Mouse (Mus musculus): Measurements from ENCODE around the gene Tnrc18. TPM values are rescaled to one million over a fixed set of nuclear protein-coding genes. Genes with fewer than 3 reads are reported as not detected.

Tnrc18 gene
- polyA plus RNA-seq, 1 experiment from 2014 or later = 27.5 TPM

DNA sequence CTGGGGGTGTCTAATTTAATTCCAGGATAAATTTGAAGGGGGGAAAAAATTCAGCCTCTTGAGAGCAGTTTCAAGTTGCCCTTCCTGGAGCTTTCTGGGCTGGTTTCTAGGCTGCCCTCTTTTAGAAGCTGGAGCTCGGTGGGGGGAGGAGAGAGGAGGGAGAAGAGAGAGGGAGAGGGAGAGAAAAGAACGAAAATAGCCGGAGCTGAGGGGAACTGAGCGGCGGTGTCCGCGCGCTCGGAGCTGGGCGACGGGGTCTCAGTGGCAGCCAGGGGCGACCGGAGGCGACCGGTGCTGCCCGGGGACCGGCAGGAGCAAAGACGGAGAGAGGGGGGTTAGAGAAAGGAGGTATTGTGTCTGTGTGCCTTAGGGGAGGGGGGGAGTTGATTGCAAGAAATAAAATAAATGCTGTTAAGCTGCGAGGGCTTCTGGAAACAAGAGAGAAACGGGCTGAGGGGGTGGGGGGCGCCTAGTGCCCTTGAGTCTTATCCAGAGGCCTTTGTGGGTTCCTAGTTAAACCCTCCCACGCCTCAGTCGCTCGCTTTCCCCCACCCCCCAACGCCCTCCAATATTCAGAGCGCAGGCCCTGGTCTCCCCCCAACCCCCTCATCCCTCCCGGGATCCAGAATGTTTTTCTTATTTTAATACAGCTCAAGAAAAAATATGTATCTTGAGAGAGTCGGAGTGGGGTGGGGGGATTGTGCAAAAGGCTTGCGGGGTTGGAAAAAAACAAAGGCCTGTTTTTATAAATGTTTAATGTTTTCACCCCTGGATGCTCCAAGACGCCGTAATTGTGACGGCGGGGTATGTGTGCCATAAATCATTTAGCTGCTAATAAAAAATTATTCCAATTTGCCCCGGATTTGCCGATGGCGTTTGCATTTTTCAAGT is 2.2 kb upstream of the Tnrc18 start:
- ATAC-seq = peak; percentile 36
- WGBS = under 1% methylated on average over 33 of the region's 36 CpGs

DNA sequence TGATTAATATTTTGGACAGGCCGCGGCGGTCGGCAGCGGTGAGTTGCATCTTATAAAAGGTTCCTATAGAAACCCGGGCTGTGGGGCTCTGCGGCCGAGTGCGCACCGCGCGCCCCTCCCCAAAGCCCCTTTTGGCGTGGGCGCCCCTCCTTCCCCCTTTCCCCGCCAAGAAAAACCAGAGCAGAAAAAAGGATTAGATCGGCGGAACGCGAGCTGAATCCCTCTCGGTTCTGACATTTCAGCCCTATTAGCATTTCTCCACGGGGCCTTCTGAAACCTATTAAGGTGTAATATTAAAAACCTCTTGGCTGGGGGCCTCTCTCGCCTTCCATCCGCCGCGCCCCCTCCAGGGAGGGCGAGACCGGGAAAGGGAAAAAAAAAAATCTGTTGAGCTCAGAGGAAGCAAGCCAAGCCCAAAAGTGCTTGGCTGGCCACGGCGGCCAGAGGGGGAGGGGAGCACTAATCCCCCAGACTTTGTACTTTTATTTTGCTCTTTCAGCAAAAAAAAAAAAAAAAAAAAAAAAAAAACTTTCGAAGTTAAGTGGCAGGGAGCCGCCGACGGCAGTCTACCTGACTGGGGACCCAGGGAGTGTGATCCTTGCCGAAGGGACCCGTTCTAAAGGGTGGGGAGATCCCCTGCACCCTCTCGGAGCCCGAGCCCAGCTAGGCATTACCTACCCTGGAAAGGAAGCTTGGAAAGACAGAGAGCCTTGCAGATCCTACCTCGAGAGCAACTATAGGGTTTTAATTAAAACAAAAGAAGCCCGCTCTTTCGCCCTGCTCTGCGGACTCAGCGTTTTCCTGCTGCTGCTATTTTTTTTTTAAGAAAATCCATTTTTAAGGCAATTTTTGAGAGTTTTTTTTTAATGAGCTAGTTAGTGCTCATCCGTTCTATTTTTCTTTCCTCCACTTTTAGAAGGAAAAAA is 1.2 kb upstream of the Tnrc18 start:
- Histone ChIP-seq H3K27ac (ENCODE audit: low read depth, low read length) (peak overlapping the region; percentile 100), H3K9ac (ENCODE audit: low read length) (peak overlapping the region; percentile 99), H3K4me2 (ENCODE audit: low read length) (peak overlapping the region; percentile 96), H3K9me3 (replicated peaks; ENCODE audit: control insufficient read depth, low read length) (no peaks in the 10 kb centered on the region), H3K4me1 (ENCODE audit: control insufficient read depth, insufficient read depth, low read length) (peaks cover 6% of the 10 kb centered on the region), H3K4me3 (ENCODE audit: low read depth, low read length) (peak overlapping the region; percentile 62), H3K36me3 (ENCODE audit: control insufficient read depth, insufficient read depth, low read length) (peaks cover 12% of the 10 kb centered on the region), H3K27me3 (replicated peaks; ENCODE audit: control insufficient read depth, insufficient read depth, low read length) (no peaks in the 10 kb centered on the region)
- DNase-seq (ENCODE audit: low spot score) (peak; percentile 94), ATAC-seq (peak; percentile 11)
- under 1% methylated on average over 43 of the region's 43 CpGs for WGBS

More for the DNA sequence above, 2.2 kb upstream of the Tnrc18 start:
- peaks cover 15% of the 10 kb centered on the region for H3K4me1 ChIP-seq (ENCODE audit: control insufficient read depth, insufficient read depth, low read length)
- peaks cover 5% of the 10 kb centered on the region for H3K36me3 ChIP-seq (ENCODE audit: control insufficient read depth, insufficient read depth, low read length)
- no peaks in the 10 kb centered on the region for H3K9me3 ChIP-seq (replicated peaks; ENCODE audit: control insufficient read depth, low read length)
- peak overlapping the region; percentile 62 for H3K4me3 ChIP-seq (ENCODE audit: low read depth, low read length)
- H3K9ac ChIP-seq (ENCODE audit: low read length) = peak overlapping the region; percentile 99
- H3K27me3 ChIP-seq (replicated peaks; ENCODE audit: control insufficient read depth, insufficient read depth, low read length) = no peaks in the 10 kb centered on the region
- H3K4me2 ChIP-seq (ENCODE audit: low read length) = peak overlapping the region; percentile 96
- peak overlapping the region; percentile 100 for H3K27ac ChIP-seq (ENCODE audit: low read depth, low read length)
- DNase-seq (ENCODE audit: low spot score) = peak; percentile 95

DNA sequence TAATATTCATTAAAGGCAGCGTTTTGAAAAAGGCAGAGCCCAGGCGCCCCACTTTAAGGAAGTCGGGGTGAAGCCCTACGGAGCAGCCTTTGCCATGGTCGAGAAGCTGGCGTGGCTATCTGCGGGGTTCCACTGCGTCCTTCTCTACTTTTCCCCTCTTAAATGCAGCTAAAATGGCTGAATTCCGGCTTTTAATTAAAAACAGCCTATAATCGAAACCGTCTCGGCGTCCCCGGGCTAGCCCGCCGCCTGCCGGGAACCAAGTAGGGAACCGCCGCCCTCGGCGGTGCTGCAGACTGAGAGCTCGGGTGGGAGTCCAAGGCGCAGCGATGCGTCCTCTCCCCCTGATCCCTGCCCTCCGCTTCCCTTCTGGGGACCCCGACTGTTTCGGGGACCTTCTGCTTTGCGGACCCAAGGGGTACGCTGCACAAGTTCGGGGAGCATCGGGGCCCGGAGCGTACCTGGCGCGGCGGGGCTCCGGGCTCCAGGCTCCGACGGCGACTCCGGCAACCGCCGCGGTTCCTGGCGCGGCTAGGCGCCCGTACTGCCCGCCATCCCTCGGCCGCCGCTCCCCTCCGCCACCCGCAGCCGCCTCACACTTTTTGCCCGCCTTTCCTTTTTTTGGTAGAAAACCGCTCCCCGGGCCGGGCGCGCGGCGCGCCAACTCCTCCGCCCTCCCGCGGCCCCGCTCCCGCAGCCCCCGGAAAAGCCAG is 495 bp downstream of the Tnrc18 start:
- peak; percentile 56 for DNase-seq (ENCODE audit: low spot score)
- Histone ChIP-seq H3K9me3 (replicated peaks; ENCODE audit: control insufficient read depth, low read length) (no peaks in the 10 kb centered on the region), H3K4me3 (ENCODE audit: low read depth, low read length) (peak overlapping the region; percentile 97), H3K9ac (ENCODE audit: low read length) (peak overlapping the region; percentile 100), H3K36me3 (ENCODE audit: control insufficient read depth, insufficient read depth, low read length) (peaks cover 26% of the 10 kb centered on the region), H3K4me2 (ENCODE audit: low read length) (peak overlapping the region; percentile 99), H3K4me1 (ENCODE audit: control insufficient read depth, insufficient read depth, low read length) (peaks cover 10% of the 10 kb centered on the region), H3K27ac (ENCODE audit: low read depth, low read length) (peak overlapping the region; percentile 100), H3K27me3 (replicated peaks; ENCODE audit: control insufficient read depth, insufficient read depth, low read length) (no peaks in the 10 kb centered on the region)
- no peak for ATAC-seq
- under 1% methylated on average over 70 of the region's 71 CpGs for WGBS

DNA sequence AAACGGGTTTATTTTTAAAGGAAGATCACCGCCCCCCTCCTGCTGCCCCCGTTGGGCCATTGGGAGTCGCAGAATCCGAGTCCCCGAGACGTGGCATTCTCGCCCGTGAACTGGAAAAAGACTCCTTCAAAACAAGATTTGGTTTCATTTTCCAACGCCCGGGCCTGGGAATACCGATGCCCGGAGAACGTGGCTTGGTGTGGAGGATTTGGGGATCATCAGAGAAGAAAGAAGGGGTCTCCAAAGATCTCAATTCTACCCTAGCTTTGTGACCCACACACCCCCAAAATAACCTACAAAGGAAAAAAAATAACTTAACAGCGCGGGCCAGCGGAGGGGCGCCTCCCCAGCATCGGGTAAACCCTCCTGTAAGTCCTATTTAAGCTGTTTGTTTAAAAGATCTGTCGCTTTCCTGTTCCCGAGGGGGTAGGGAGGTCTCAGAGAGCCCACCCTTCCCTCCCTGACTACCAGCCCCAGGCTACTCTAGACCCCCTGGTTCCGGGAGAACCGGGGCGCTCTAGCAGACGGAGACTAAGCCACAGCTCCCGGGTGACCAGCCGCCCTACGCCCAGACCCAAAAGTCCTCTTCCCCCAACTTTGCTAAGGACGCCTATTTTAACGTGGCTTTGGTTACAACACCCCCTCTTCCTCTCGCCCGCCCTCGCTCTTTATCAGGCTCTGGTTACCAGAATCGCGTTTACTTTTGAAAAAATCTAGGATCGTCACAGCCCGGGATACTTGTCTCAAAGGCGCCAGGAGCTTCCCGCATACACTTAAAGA is 1.2 kb downstream of the Tnrc18 start:
- Histone ChIP-seq H3K9ac (ENCODE audit: low read length) (peak overlapping the region; percentile 100), H3K27me3 (replicated peaks; ENCODE audit: control insufficient read depth, insufficient read depth, low read length) (no peaks in the 10 kb centered on the region), H3K27ac (ENCODE audit: low read depth, low read length) (peak overlapping the region; percentile 100), H3K4me3 (ENCODE audit: low read depth, low read length) (peak overlapping the region; percentile 97), H3K36me3 (ENCODE audit: control insufficient read depth, insufficient read depth, low read length) (peaks cover 33% of the 10 kb centered on the region), H3K4me1 (ENCODE audit: control insufficient read depth, insufficient read depth, low read length) (peaks cover 18% of the 10 kb centered on the region), H3K9me3 (replicated peaks; ENCODE audit: control insufficient read depth, low read length) (no peaks in the 10 kb centered on the region), H3K4me2 (ENCODE audit: low read length) (peak overlapping the region; percentile 99)
- WGBS = under 1% methylated on average over 39 of the region's 39 CpGs
- DNase-seq (ENCODE audit: low spot score) = peak; percentile 58
- ATAC-seq = no peak

DNA sequence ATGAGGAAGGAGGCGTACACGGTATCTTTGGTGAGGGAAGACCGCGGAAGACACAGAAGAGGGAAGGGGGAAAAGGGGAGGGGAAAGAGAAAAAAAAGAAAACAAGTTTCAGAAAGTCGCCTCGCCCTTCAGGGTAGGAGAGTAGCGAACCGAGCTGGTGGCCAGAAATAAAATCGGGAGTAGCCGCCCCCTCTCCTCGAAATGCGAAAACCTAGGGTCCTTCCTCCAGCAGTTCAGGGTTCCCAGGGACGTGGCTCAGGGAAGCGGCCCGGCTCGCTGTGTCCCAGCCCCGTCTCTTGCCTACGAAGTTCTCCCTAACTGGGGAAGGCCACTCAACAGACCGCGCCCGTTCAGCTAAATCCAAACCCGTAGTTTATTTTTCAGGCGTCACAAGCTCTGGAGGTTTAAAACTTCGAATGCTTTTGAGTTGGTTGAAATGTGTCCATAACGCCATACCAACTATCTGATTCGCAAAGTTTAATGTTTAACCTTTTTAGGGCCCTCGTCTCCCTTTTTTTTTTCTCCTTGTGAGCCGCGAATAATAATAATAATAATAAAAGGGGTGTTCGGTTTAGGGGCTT is 2.0 kb downstream of the Tnrc18 start:
- peaks cover 25% of the 10 kb centered on the region for H3K4me1 ChIP-seq (ENCODE audit: control insufficient read depth, insufficient read depth, low read length)
- H3K9me3 ChIP-seq (replicated peaks; ENCODE audit: control insufficient read depth, low read length) = no peaks in the 10 kb centered on the region
- peak overlapping the region; percentile 100 for H3K27ac ChIP-seq (ENCODE audit: low read depth, low read length)
- peak overlapping the region; percentile 99 for H3K4me2 ChIP-seq (ENCODE audit: low read length)
- under 1% methylated on average over 30 of the region's 30 CpGs for WGBS
- ATAC-seq (no peak), DNase-seq (ENCODE audit: low spot score) (no peak)
- H3K4me3 ChIP-seq (ENCODE audit: low read depth, low read length) = peak overlapping the region; percentile 97
- H3K9ac ChIP-seq (ENCODE audit: low read length) = peak overlapping the region; percentile 100
- H3K36me3 ChIP-seq (ENCODE audit: control insufficient read depth, insufficient read depth, low read length) = peaks cover 40% of the 10 kb centered on the region
- H3K27me3 ChIP-seq (replicated peaks; ENCODE audit: control insufficient read depth, insufficient read depth, low read length) = no peaks in the 10 kb centered on the region

DNA sequence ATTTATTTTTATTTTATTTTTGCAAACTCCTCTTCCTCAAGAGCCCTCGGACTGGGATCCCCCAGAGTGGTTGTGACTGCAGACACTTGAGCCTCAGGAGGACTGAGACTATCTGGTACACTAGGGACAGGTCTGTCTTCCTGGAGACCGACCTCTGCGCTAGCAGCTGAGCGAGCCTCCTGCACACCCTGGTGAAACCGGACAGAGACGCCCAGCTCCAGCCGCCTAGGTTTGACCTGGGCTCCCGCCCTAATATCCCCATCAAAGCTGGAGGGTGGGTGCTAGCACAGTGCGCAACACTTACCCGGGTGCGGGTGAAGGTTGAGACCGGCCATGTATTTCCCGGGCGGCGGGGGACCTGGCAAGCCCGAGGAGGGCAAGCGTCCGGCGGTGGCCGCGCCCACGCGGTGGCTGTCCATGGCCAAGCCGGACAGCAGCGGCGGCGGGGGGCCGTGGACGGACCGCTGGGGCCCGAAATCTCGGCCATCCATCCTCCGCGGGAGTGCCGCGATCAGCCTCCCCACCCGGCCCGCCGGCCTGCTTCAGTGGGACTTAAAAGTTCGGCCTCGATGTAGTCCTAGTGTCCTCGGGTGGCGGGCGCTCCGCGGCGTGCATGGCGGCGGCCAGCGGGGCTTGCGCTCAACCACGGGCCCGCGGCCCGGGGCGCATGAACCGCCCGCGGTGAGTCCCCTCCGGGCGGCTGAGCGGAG is 2.6 kb downstream of the Tnrc18 start:
- peak overlapping the region; percentile 97 for H3K4me3 ChIP-seq (ENCODE audit: low read depth, low read length)
- H3K4me1 ChIP-seq (ENCODE audit: control insufficient read depth, insufficient read depth, low read length) = peaks cover 31% of the 10 kb centered on the region
- WGBS = under 1% methylated on average over 58 of the region's 62 CpGs
- peak overlapping the region; percentile 100 for H3K9ac ChIP-seq (ENCODE audit: low read length)
- H3K27ac ChIP-seq (ENCODE audit: low read depth, low read length) = peak overlapping the region; percentile 100
- no peak for DNase-seq (ENCODE audit: low spot score)
- peak overlapping the region; percentile 99 for H3K4me2 ChIP-seq (ENCODE audit: low read length)
- H3K9me3 ChIP-seq (replicated peaks; ENCODE audit: control insufficient read depth, low read length) = no peaks in the 10 kb centered on the region
- peaks cover 44% of the 10 kb centered on the region for H3K36me3 ChIP-seq (ENCODE audit: control insufficient read depth, insufficient read depth, low read length)
- no peak for ATAC-seq
- no peaks in the 10 kb centered on the region for H3K27me3 ChIP-seq (replicated peaks; ENCODE audit: control insufficient read depth, insufficient read depth, low read length)

DNA sequence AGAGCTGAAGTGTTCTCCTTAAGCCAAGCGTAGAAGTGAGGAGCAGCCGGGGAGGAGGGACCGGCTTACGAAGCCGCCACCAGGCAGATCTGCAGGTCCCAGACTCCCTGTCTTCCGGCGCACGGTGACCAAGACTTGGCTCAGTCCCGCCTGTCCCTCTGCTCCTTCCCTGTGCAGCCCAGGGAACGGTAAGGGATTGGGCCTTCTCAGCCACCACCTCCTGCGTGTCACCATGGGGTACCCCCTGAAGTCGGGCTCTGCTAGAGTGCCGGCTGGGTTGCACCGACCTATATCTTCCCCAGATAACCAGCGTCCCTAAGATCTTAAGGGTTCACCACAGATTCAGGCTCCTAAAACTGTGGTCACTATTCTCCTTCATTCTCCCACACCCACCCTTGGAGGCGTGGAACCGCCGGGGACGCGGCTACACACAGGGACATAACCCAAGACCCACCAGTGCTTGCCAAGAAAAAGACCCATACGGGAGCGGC is 3.3 kb downstream of the Tnrc18 start:
- peak overlapping the region; percentile 99 for H3K4me2 ChIP-seq (ENCODE audit: low read length)
- DNase-seq (ENCODE audit: low spot score) (no peak), ATAC-seq (no peak)
- H3K4me3 ChIP-seq (ENCODE audit: low read depth, low read length) = peak overlapping the region; percentile 97
- peak overlapping the region; percentile 100 for H3K9ac ChIP-seq (ENCODE audit: low read length)
- peaks cover 51% of the 10 kb centered on the region for H3K36me3 ChIP-seq (ENCODE audit: control insufficient read depth, insufficient read depth, low read length)
- H3K27me3 ChIP-seq (replicated peaks; ENCODE audit: control insufficient read depth, insufficient read depth, low read length) = no peaks in the 10 kb centered on the region
- no peaks in the 10 kb centered on the region for H3K9me3 ChIP-seq (replicated peaks; ENCODE audit: control insufficient read depth, low read length)
- WGBS = under 1% methylated on average over 22 of the region's 22 CpGs
- H3K4me1 ChIP-seq (ENCODE audit: control insufficient read depth, insufficient read depth, low read length) = peaks cover 34% of the 10 kb centered on the region
- H3K27ac ChIP-seq (ENCODE audit: low read depth, low read length) = peak overlapping the region; percentile 100

Measured in forebrain, embryonic 14.5 days (tissue).